Mouse (Mus musculus): ENCODE measurements around the gene Hist1h2bm.

- TF ChIP-seq USF1 (IDR thresholded peaks at IDR 0.05; ENCODE audit: low read depth) (no peak), CTCF (IDR thresholded peaks at IDR 0.05; ENCODE audit: control insufficient read depth, insufficient read depth, insufficient read length) (no peak), MYOD1 (IDR thresholded peaks at IDR 0.05; ENCODE audit: control insufficient read depth, insufficient read length, low read depth) (no peak)
Measured at GRCm38 (mm10) chr13:21711698-21712097, 10.1 kb upstream of the Hist1h2bm start.
